Mouse (Mus musculus): ENCODE results near the gene Ccl6. TPM values are rescaled to one million over a fixed set of nuclear protein-coding genes. Genes with fewer than 3 reads are reported as not detected.

Ccl6 gene
- total and polyA plus RNA-seq, 3 experiments = 0.30 to 1.2 (median 0.93) TPM

DNA sequence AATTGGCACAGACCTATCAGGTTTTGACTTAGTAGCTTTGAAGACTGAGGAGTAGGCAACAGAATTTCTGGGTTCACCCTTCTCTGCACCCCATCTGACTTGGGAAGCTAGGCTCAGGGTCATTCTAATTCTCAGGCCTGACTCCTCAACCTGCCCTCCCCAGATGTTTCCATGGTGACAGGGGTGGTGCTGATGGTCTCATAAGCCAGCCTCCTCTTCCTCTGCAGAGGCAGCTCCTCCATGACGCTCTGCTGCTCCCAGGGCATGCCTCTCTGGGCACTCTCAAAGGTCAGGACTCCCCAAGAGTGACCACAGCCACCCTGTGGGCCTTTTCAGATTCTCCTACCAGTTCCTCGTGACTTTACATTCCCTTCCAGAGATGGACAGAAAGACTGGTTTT lies 46.0 kb upstream of the Ccl6 start:
- no peaks in the 10 kb centered on the region for H3K79me2 ChIP-seq (replicated peaks; ENCODE audit: control insufficient read depth, extremely low read depth, insufficient read depth, poor library complexity, severe bottlenecking)
- H3K27me3 ChIP-seq (replicated peaks) = no peaks in the 10 kb centered on the region
- H3K4me2 ChIP-seq (ENCODE audit: insufficient read depth, low read depth, poor library complexity, severe bottlenecking) = no peak overlapping the region
- no peak for TF ChIP-seq NELFE (IDR thresholded peaks at IDR 0.05; ENCODE audit: low read depth, low read length)
- H3K36me3 ChIP-seq (replicated peaks in 1 of 2; ENCODE audit: control insufficient read depth in 1 of 2, insufficient read depth in 1 of 2, low read length in 1 of 2) = no peaks in the 10 kb centered on the region
- dilution Hi-C loops (cut with MboI; ENCODE audit: extremely low pct_ligation_motif_present, extremely low pct_unique_long_range_greater_than_20kb, low sequenced_read_pairs) (no loop called here), in situ Hi-C loops (cut with MboI; ENCODE audit: low pct_ligation_motif_present, low pct_unique_long_range_greater_than_20kb, low sequenced_read_pairs) (loop anchor here (10.0 kb wide), 1 partner anchor 194 kb away; no protein-coding TSS in a partner anchor)
- no peak overlapping the region for H3K4me3 ChIP-seq (replicated peaks in 1 of 3; ENCODE audit: low read depth in 2 of 3, low read length in 2 of 3, poor library complexity in 1 of 3)
- H3K27ac ChIP-seq (ENCODE audit: insufficient read depth, low read depth) = no peak overlapping the region
- DNase-seq (ENCODE audit: extremely low read depth) = peak; percentile 34
- no peak overlapping the region for H3K9ac ChIP-seq (ENCODE audit: insufficient read depth, low read depth)
- no peaks in the 10 kb centered on the region for H3K9me3 ChIP-seq (replicated peaks; ENCODE audit: low read length)
- H3K4me1 ChIP-seq (ENCODE audit: control insufficient read depth in 1 of 2, insufficient read depth in 2 of 2) = peaks cover 16 to 32% of the 10 kb centered on the region in 2 experiments

DNA sequence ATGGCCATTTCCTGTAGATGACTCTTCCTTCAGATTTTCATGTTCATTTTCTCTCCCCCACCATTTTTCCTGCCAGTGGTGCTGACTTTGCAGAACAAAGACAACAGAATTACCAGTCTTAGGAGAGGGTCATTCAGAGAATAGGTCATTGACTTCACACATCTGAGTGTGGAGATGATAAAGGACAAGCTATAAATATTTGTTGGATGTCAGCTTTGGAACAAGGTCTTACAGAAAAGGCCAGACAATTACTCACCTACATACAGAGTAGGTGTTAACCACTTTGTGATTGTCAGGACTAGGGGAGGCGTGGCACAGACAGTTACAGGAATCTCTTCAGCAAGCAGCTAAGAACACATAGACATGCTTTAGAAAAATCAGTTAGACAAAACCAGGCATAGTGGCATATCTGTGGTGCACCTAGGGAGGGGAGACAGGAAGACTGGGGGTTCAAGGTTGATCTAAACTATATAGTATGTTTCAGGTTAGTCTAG lies 43.9 kb upstream of the Ccl6 start:
- no peak for DNase-seq (ENCODE audit: extremely low read depth)
- H3K4me1 ChIP-seq (ENCODE audit: control insufficient read depth in 1 of 2, insufficient read depth in 2 of 2) = peaks cover 16 to 31% of the 10 kb centered on the region in 2 experiments
- no peaks in the 10 kb centered on the region for H3K36me3 ChIP-seq (replicated peaks in 1 of 2; ENCODE audit: control insufficient read depth in 1 of 2, insufficient read depth in 1 of 2, low read length in 1 of 2)
- H3K4me3 ChIP-seq (replicated peaks in 1 of 3; ENCODE audit: low read depth in 2 of 3, low read length in 2 of 3, poor library complexity in 1 of 3) = no peak overlapping the region
- H3K9ac ChIP-seq (ENCODE audit: insufficient read depth, low read depth) = no peak overlapping the region
- H3K27me3 ChIP-seq (replicated peaks) = no peaks in the 10 kb centered on the region
- H3K4me2 ChIP-seq (ENCODE audit: insufficient read depth, low read depth, poor library complexity, severe bottlenecking) = no peak overlapping the region
- no peak for TF ChIP-seq CHD1 (IDR thresholded peaks at IDR 0.05; ENCODE audit: low read depth, low read length)
- TF ChIP-seq SMC3 (IDR thresholded peaks at IDR 0.05; ENCODE audit: low read depth, low read length) = no peak
- TF ChIP-seq EP300 (IDR thresholded peaks at IDR 0.05; ENCODE audit: low read length) = no peak
- TF ChIP-seq MAFK (IDR thresholded peaks at IDR 0.05; ENCODE audit: insufficient replicate concordance, low read length) = no peak
- no peak for TF ChIP-seq MAX (IDR thresholded peaks at IDR 0.05; ENCODE audit: low read length)
- TF ChIP-seq E2F4 (IDR thresholded peaks at IDR 0.05; ENCODE audit: insufficient replicate concordance, low read depth, low read length) = no peak
- no peak for TF ChIP-seq CTCF (conservative IDR thresholded peaks at IDR 0.05 in 1 of 2, IDR thresholded peaks at IDR 0.05 in 1 of 2; ENCODE audit: low read depth in 2 of 2, low read length in 2 of 2)
- dilution Hi-C loops (cut with MboI; ENCODE audit: extremely low pct_ligation_motif_present, extremely low pct_unique_long_range_greater_than_20kb, low sequenced_read_pairs) (no loop called here), in situ Hi-C loops (cut with MboI; ENCODE audit: low pct_ligation_motif_present, low pct_unique_long_range_greater_than_20kb, low sequenced_read_pairs) (loop anchor here (10.0 kb wide), 1 partner anchor 192 kb away; no protein-coding TSS in a partner anchor)
- H3K9me3 ChIP-seq (replicated peaks; ENCODE audit: low read length) = no peaks in the 10 kb centered on the region
- no peak overlapping the region for H3K27ac ChIP-seq (ENCODE audit: insufficient read depth, low read depth)
- H3K79me2 ChIP-seq (replicated peaks; ENCODE audit: control insufficient read depth, extremely low read depth, insufficient read depth, poor library complexity, severe bottlenecking) = no peaks in the 10 kb centered on the region

DNA sequence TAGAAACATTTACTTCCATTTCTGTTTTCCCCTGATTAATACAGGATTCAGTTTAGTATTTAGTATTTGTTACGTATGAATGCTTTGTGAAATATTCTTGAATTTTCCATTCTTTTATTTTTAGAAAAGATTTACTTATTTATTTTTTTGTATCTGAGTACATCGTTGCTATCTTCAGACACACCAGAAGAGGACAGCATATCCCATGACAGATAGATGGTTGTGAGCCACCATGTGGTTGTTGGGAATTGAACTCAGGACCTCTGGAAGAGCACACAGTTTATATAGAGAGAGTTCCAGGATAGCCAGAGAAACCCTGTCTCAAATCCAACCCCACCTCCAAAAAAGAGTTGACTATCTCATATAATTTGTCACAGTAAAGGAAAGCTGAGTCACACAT lies 42.0 kb upstream of the Ccl6 start:
- TF ChIP-seq SMC3 (IDR thresholded peaks at IDR 0.05; ENCODE audit: low read depth, low read length) (peak; percentile 58), RAD21 (IDR thresholded peaks at IDR 0.05; ENCODE audit: low read depth, low read length) (peak; percentile 64), CTCF (conservative IDR thresholded peaks at IDR 0.05 in 1 of 2, IDR thresholded peaks at IDR 0.05 in 1 of 2; ENCODE audit: low read depth in 2 of 2, low read length in 2 of 2) (peak in 1 of 2 experiments; percentile 79; a peak in 3 of 4 replicates), ZC3H11A (IDR thresholded peaks at IDR 0.05; ENCODE audit: low read depth, low read length) (peak; percentile 41; the same call in 1 of the 2 replicates), POLR2A (IDR thresholded peaks at IDR 0.05; ENCODE audit: low read depth, low read length) (no peak), MYC (IDR thresholded peaks at IDR 0.05; ENCODE audit: low read depth, low read length) (0 out of 2 replicates have a peak, but pooled peaks have one; percentile 47)
- DNase-seq (ENCODE audit: extremely low read depth) = no peak
- in situ Hi-C loops (cut with MboI; ENCODE audit: low pct_ligation_motif_present, low pct_unique_long_range_greater_than_20kb, low sequenced_read_pairs) (loop anchor here (5.0 to 10.0 kb wide), 3 partner anchors 73 to 190 kb away; no protein-coding TSS in a partner anchor), dilution Hi-C loops (cut with MboI; ENCODE audit: extremely low pct_ligation_motif_present, extremely low pct_unique_long_range_greater_than_20kb, low sequenced_read_pairs) (no loop called here)
- H3K79me2 ChIP-seq (replicated peaks; ENCODE audit: control insufficient read depth, extremely low read depth, insufficient read depth, poor library complexity, severe bottlenecking) = no peaks in the 10 kb centered on the region
- H3K27ac ChIP-seq (ENCODE audit: insufficient read depth, low read depth) = no peak overlapping the region
- H3K4me2 ChIP-seq (ENCODE audit: insufficient read depth, low read depth, poor library complexity, severe bottlenecking) = no peak overlapping the region
- H3K36me3 ChIP-seq (replicated peaks in 1 of 2; ENCODE audit: control insufficient read depth in 1 of 2, insufficient read depth in 1 of 2, low read length in 1 of 2) = no peaks in the 10 kb centered on the region
- H3K27me3 ChIP-seq (replicated peaks) = no peaks in the 10 kb centered on the region
- H3K4me3 ChIP-seq (replicated peaks in 1 of 3; ENCODE audit: low read depth in 2 of 3, low read length in 2 of 3, poor library complexity in 1 of 3) = no peak overlapping the region
- peaks cover 6 to 13% of the 10 kb centered on the region in 2 experiments for H3K4me1 ChIP-seq (ENCODE audit: control insufficient read depth in 1 of 2, insufficient read depth in 2 of 2)
- H3K9ac ChIP-seq (ENCODE audit: insufficient read depth, low read depth) = no peak overlapping the region
- no peaks in the 10 kb centered on the region for H3K9me3 ChIP-seq (replicated peaks; ENCODE audit: low read length)

Data from CH12.LX (cell line).